Mouse (Mus musculus): ENCODE data around the gene Uckl1. TPM values are rescaled to one million over a fixed set of nuclear protein-coding genes. Genes with fewer than 3 reads are reported as not detected.

Uckl1 gene
- total and polyA plus RNA-seq, 3 experiments = 64.9 to 170 (median 73.6) TPM

GRCm38 (mm10) chr2:181572921-181573920, 11.5 kb downstream of the Uckl1 start:
- peak; percentile 1 for DNase-seq

- DNase-seq = no peak
Observed at GRCm38 (mm10) chr2:181571941-181572670, 12.6 kb downstream of the Uckl1 start.

- no peak for DNase-seq
Observed at GRCm38 (mm10) chr2:181570921-181571595, 13.6 kb downstream of the Uckl1 start.

- DNase-seq = no peak
Observed at GRCm38 (mm10) chr2:181570375-181570774, 14.3 kb downstream of the Uckl1 start.

GRCm38 (mm10) chr2:181569856-181570255, 14.8 kb downstream of the Uckl1 start:
- DNase-seq = no peak

GRCm38 (mm10) chr2:181568272-181569008, 16.3 kb downstream of the Uckl1 start:
- DNase-seq = no peak

GRCm38 (mm10) chr2:181567338-181567737, 17.4 kb downstream of the Uckl1 start:
- no peak for DNase-seq

GRCm38 (mm10) chr2:181553772-181554171, 30.9 kb downstream of the Uckl1 start:
- DNase-seq = no peak

- DNase-seq = no peak
Observed at GRCm38 (mm10) chr2:181550233-181550632, 34.5 kb downstream of the Uckl1 start.

GRCm38 (mm10) chr2:181548682-181549081, 36.0 kb downstream of the Uckl1 start:
- no peak for DNase-seq

- DNase-seq = no peak
Observed at GRCm38 (mm10) chr2:181548227-181548626, 36.5 kb downstream of the Uckl1 start.

- no peak for DNase-seq
Observed at GRCm38 (mm10) chr2:181546142-181546541, 38.5 kb downstream of the Uckl1 start.

- DNase-seq = no peak
Observed at GRCm38 (mm10) chr2:181541761-181542380, 42.8 kb downstream of the Uckl1 start.

- no peak for DNase-seq
Observed at GRCm38 (mm10) chr2:181537444-181538047, 47.1 kb downstream of the Uckl1 start.

GRCm38 (mm10) chr2:181536410-181536809, 48.3 kb downstream of the Uckl1 start:
- DNase-seq = no peak

GRCm38 (mm10) chr2:181532589-181532988, 52.1 kb downstream of the Uckl1 start:
- no peak for DNase-seq

- no peak for DNase-seq
Observed at GRCm38 (mm10) chr2:181529076-181529475, 55.6 kb downstream of the Uckl1 start.

GRCm38 (mm10) chr2:181525526-181525925, 59.2 kb downstream of the Uckl1 start:
- no peak for DNase-seq

GRCm38 (mm10) chr2:181522811-181523210, 61.9 kb downstream of the Uckl1 start:
- no peak for DNase-seq

GRCm38 (mm10) chr2:181521491-181521890, 63.2 kb downstream of the Uckl1 start:
- no peak for DNase-seq

GRCm38 (mm10) chr2:181520936-181521227, 63.8 kb downstream of the Uckl1 start:
- no peak for DNase-seq
